Mouse (Mus musculus): Measurements from ENCODE around the gene Wdr90. TPM values are rescaled to one million over a fixed set of nuclear protein-coding genes. Genes with fewer than 3 reads are reported as not detected.

The Wdr90 gene
- polyA plus RNA-seq, 1 experiment from 2014 or later, result 10.2 TPM

DNA sequence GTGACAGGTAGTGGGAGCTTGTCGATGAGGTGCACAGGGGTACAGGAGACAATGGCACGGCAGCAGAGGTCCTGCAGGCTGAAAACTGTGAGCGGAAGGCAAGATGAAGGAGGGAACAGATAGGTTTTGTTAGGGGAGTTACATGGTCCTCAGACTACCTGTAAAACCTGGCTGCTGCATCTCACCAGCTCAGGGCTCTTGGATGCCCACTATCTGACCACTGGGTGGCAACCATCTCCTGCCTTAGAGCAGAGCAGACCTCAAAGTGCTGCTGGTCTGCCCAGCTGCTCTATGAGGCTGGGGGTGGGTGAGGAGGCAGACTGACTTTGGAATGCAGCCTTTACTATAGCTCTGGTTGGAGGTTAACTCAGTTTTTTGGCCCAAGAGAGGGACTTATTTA lies 22.5 kb upstream of the Wdr90 start:
- Histone ChIP-seq H3K27ac (no peak overlapping the region), H3K4me3 (replicated peaks) (no peak overlapping the region), H3K27me3 (no peaks in the 10 kb centered on the region), H3K4me2 (no peak overlapping the region), H3K9me3 (replicated peaks) (no peaks in the 10 kb centered on the region), H3K4me1 (replicated peaks) (peaks cover 53% of the 10 kb centered on the region), H3K9ac (no peak overlapping the region), H3K36me3 (peaks cover 29% of the 10 kb centered on the region)
- DNase-seq, result no peak
- 79% methylated on average over 3 of the region's 3 CpGs for WGBS (ENCODE audit: insufficient replicate concordance)
- ATAC-seq (ENCODE audit: low read depth), result no peak

DNA sequence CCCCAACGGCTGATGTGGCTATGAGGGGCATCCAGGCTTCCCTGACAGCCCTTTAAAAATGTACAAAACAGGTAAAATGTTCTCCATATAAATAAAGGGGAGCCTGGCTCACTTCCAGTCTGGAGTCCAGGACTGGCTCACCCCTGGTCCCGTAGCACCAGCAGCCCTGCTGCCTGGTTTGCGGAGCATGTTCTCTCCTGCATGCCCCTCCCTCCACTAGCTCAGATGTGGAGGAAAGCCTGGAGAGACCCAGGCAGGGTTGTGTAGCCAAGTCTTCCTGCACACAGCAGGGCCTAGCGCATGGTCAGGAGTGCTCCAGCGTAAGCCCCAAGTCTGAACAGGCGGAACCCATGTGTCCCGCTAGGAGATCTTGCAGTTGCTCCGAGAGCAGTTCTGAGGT lies 22.0 kb upstream of the Wdr90 start:
- Histone ChIP-seq H3K36me3 (peaks cover 35% of the 10 kb centered on the region), H3K9me3 (replicated peaks) (no peaks in the 10 kb centered on the region), H3K27me3 (no peaks in the 10 kb centered on the region), H3K4me2 (no peak overlapping the region), H3K4me1 (replicated peaks) (peaks cover 53% of the 10 kb centered on the region), H3K27ac (no peak overlapping the region), H3K4me3 (replicated peaks) (no peak overlapping the region), H3K9ac (no peak overlapping the region)
- no peak for ATAC-seq (ENCODE audit: low read depth)
- no peak for DNase-seq
- 90% methylated on average over 8 of the region's 8 CpGs for WGBS (ENCODE audit: insufficient replicate concordance)

DNA sequence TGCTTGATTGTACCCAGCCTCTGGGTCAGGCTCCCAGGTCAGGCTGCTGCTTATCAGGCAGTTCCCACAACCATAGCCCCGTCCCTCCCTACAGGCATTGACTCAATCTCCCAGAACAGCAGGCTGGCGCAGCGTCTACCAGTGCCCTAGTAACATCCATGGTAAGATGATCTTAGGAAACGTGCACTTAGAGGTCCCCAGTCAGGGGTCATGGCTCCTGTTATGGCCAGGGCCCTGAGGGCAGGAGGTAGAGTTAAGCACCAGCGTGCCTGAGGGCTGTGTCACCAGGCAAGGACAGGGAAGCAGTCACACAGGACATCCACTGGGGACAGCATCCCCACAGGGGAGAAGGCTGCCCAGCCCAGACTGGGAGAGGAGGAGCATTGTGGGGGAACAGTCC lies 21.0 kb upstream of the Wdr90 start:
- DNase-seq (peak; percentile 48), ATAC-seq (ENCODE audit: low read depth) (peak; percentile 54)
- H3K27ac ChIP-seq, result peak overlapping the region; percentile 45
- no peaks in the 10 kb centered on the region for H3K9me3 ChIP-seq (replicated peaks)
- H3K4me1 ChIP-seq (replicated peaks), result peaks cover 57% of the 10 kb centered on the region
- WGBS (ENCODE audit: insufficient replicate concordance), result 27% methylated on average over 5 of the region's 5 CpGs
- H3K4me2 ChIP-seq, result no peak overlapping the region
- H3K9ac ChIP-seq, result no peak overlapping the region
- peaks cover 40% of the 10 kb centered on the region for H3K36me3 ChIP-seq
- no peaks in the 10 kb centered on the region for H3K27me3 ChIP-seq
- no peak overlapping the region for H3K4me3 ChIP-seq (replicated peaks)

DNA sequence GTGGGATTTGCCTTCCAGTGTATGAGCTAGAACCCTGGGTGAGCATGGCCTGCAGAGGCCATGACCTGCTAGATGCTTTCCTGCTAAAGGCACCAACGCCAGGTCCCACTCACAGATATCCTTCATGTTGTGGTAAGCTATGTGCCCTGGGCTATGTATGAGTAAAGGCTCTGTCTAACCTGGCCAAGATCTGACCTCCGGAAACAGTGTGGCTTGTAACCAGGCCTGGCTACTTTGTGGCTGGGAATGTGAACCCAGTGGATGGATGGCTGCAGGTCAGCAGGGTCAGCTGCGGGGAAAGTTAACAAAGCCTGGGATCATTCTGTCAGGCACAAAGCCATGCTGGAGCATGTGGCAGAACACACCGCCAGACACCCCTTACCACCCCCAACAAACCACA lies 20.4 kb upstream of the Wdr90 start:
- H3K4me2 ChIP-seq, result no peak overlapping the region
- no peaks in the 10 kb centered on the region for H3K9me3 ChIP-seq (replicated peaks)
- peak overlapping the region; percentile 45 for H3K27ac ChIP-seq
- H3K4me3 ChIP-seq (replicated peaks), result no peak overlapping the region
- no peaks in the 10 kb centered on the region for H3K27me3 ChIP-seq
- 67% methylated on average over 4 of the region's 4 CpGs for WGBS (ENCODE audit: insufficient replicate concordance)
- peaks cover 59% of the 10 kb centered on the region for H3K4me1 ChIP-seq (replicated peaks)
- no peak for ATAC-seq (ENCODE audit: low read depth)
- peaks cover 40% of the 10 kb centered on the region for H3K36me3 ChIP-seq
- no peak for DNase-seq
- H3K9ac ChIP-seq, result no peak overlapping the region

DNA sequence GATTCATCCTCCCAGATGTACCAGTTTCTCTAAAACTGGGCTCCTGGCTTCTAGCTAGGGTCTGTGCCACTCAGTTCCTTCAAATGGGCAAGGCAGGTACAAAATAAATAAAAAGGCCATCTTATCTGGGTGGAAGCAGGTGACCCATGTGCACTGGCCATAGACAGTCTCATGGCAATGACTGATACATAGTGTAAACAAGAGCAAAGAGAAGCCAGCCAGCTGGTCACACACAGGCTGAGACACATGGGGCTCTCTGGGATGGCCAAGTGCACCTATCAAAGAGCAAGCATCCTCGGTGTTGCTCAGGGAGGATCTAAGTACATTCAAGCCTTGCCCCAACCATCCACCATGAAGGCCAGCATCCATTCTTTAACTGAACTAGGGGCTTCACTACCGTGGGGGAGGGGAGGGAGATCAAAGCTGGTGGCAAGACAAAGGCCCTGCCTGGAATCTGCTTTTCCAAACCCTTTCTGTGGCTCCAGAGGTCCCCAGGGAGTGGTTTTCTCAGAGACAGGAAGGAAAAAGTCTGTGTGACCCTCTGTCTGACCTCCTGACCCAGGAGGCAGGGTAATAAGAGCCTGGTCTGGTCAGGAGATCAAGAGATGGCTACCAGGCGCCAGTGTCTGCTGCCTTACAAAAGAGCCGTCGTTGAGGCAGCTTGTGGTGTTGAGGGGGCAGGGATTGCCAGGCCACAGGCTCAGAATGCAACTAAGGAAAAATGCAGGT lies 19.8 kb upstream of the Wdr90 start:
- Histone ChIP-seq H3K9ac (no peak overlapping the region; the same call in 1 of the 2 replicates), H3K4me3 (replicated peaks) (no peak overlapping the region), H3K27me3 (no peaks in the 10 kb centered on the region), H3K4me1 (replicated peaks) (peaks cover 63% of the 10 kb centered on the region), H3K27ac (peak overlapping the region; percentile 45), H3K4me2 (no peak overlapping the region), H3K9me3 (replicated peaks) (no peaks in the 10 kb centered on the region), H3K36me3 (peaks cover 40% of the 10 kb centered on the region)
- WGBS (ENCODE audit: insufficient replicate concordance), result 29% methylated on average over 5 of the region's 5 CpGs
- ATAC-seq (ENCODE audit: low read depth), result no peak
- no peak for DNase-seq

DNA sequence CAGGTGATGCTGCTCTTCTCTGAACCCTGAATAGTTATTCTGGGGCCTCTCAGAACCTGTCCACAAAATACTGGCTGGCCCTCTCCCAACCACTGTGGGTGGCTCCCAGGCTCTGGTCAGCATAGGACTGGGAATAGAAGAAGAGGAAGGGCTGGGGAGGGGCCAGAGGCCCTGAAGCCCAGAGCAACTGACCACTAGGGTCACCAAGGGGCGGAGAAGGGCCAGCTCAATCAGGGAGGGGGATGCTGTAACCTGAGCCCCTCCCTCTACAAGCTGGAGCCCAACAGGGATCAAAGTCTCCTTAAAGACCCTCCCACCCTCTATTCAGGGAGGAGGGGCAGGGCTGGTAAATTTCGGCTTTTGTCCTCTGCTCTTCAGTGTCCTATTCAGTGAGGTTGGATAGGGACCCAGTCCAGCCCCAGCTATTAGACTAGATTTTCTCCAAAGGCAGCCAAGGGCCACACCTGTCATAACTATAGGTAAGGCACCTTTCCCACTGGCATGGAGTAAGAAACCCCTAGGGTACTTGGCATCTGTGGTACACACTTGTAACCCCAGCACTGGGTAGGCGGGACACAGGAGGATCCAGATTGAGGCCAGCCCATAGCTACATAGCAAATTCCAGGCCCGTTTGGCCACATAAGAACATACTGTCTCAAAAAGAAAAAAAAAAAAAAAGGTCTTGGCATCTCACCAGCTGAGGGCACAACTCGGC lies 19.1 kb upstream of the Wdr90 start, which contains the start of gene Wfikkn1:
Gene Wfikkn1 (minus strand): TSS at position 663 of the 715 bp plus-strand sequence.
- DNase-seq (no peak), ATAC-seq (ENCODE audit: low read depth) (peak; percentile 37)
- WGBS (ENCODE audit: insufficient replicate concordance), result 65% methylated on average over 5 of the region's 5 CpGs
- peaks cover 40% of the 10 kb centered on the region for H3K36me3 ChIP-seq
- peak within 1 kb of the TSS; percentile 45 for H3K27ac ChIP-seq
- H3K4me1 ChIP-seq (replicated peaks), result peaks cover 65% of the 10 kb centered on the region
- H3K9ac ChIP-seq, result no peak within 1 kb of the TSS; the same call in 1 of the 2 replicates
- no peak within 1 kb of the TSS for H3K4me3 ChIP-seq (replicated peaks)
- H3K9me3 ChIP-seq (replicated peaks), result no peaks in the 10 kb centered on the region
- H3K27me3 ChIP-seq, result no peaks in the 10 kb centered on the region
- H3K4me2 ChIP-seq, result no peak within 1 kb of the TSS

DNA sequence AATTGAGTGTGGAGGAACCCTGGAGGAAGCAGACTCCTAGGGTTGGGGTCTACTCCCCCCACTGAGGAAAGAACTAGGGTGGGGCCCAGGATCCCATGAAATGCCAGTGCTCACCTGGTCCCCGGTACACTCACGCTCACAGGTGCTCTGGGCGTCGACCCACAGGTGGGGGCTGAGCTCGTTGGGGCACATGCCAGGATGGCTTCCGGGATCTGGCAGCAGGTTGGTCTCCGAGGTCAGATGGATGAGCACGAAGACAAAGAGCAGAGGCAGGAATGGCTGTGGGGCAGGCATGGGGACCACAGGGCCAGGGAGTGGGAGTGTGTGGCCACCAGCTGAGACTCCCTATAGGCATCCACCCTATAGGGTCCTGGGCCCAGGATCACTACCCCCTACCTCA lies 18.4 kb upstream of the Wdr90 start:
- H3K36me3 ChIP-seq, result peaks cover 37% of the 10 kb centered on the region
- H3K9ac ChIP-seq, result no peak overlapping the region
- H3K4me2 ChIP-seq, result no peak overlapping the region
- H3K4me1 ChIP-seq (replicated peaks), result peaks cover 65% of the 10 kb centered on the region
- ATAC-seq (ENCODE audit: low read depth), result no peak
- H3K9me3 ChIP-seq (replicated peaks), result no peaks in the 10 kb centered on the region
- no peaks in the 10 kb centered on the region for H3K27me3 ChIP-seq
- peak overlapping the region; percentile 44; the same call in 1 of the 2 replicates for H3K27ac ChIP-seq
- no peak overlapping the region for H3K4me3 ChIP-seq (replicated peaks)
- 77% methylated on average over 8 of the region's 8 CpGs for WGBS (ENCODE audit: insufficient replicate concordance)
- no peak for DNase-seq

DNA sequence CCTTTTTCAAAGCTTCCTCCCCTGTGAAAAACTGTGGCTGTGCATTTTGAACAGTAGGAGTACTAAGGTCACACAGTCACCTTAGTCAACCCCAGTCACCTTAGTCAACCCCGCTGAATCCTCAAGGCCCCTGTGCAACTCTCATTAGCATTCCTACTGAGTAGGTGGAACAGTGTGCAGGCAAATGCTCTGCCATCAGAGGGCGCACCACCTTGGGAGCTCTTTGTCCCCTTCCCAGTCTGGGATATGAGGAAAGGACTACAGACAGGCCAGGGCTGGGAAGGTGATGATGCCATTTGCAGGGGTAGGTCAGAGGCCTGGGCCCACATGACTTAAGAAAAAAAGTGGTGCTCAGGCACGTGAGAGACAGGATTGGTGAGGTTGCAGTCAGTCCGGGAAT lies 18.0 kb upstream of the Wdr90 start:
- DNase-seq, result no peak
- H3K4me1 ChIP-seq (replicated peaks), result peaks cover 69% of the 10 kb centered on the region

DNA sequence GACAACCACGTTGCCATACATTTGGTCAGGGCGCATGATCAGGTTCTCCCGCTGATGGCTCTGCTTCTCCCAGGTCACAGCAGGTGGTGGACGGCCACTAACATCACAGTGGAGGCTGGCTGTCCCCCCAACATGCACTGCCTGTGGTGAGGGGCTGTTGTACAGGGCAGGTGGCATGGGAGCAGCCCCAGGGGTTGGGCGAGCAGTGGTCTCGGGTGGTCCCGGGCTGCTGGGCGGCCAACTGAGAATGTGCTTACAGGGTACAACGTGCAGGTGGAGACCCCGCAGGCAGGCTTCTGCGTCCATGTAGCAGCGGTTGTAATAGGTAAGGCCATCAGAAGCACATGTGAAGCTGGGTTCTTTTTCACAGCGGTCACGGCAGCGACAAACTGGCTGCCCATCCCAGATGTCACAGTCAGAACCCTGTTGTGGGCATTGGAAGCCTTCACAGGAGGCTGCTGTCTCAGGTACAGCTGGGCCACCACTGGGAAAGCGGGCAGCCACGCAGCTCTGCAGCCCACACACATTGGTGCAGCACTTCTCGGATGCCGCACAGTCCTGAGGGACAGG lies 17.4 kb upstream of the Wdr90 start:
- no peak overlapping the region for H3K9ac ChIP-seq
- ATAC-seq (ENCODE audit: low read depth) (no peak), DNase-seq (no peak)
- peaks cover 27% of the 10 kb centered on the region for H3K36me3 ChIP-seq
- WGBS (ENCODE audit: insufficient replicate concordance), result 88% methylated on average over 19 of the region's 19 CpGs
- H3K27me3 ChIP-seq, result no peaks in the 10 kb centered on the region
- no peaks in the 10 kb centered on the region for H3K9me3 ChIP-seq (replicated peaks)
- no peak overlapping the region for H3K4me2 ChIP-seq
- H3K27ac ChIP-seq, result no peak overlapping the region
- peaks cover 75% of the 10 kb centered on the region for H3K4me1 ChIP-seq (replicated peaks)
- H3K4me3 ChIP-seq (replicated peaks), result no peak overlapping the region

More for the DNA sequence above, 18.0 kb upstream of the Wdr90 start:
- H3K27me3 ChIP-seq, result no peaks in the 10 kb centered on the region
- H3K9me3 ChIP-seq (replicated peaks), result no peaks in the 10 kb centered on the region
- no peak overlapping the region for H3K4me3 ChIP-seq (replicated peaks)
- H3K27ac ChIP-seq, result no peak overlapping the region
- H3K9ac ChIP-seq, result no peak overlapping the region
- ATAC-seq (ENCODE audit: low read depth), result no peak
- no peak overlapping the region for H3K4me2 ChIP-seq
- WGBS (ENCODE audit: insufficient replicate concordance), result 64% methylated on average over 4 of the region's 4 CpGs
- peaks cover 32% of the 10 kb centered on the region for H3K36me3 ChIP-seq

DNA sequence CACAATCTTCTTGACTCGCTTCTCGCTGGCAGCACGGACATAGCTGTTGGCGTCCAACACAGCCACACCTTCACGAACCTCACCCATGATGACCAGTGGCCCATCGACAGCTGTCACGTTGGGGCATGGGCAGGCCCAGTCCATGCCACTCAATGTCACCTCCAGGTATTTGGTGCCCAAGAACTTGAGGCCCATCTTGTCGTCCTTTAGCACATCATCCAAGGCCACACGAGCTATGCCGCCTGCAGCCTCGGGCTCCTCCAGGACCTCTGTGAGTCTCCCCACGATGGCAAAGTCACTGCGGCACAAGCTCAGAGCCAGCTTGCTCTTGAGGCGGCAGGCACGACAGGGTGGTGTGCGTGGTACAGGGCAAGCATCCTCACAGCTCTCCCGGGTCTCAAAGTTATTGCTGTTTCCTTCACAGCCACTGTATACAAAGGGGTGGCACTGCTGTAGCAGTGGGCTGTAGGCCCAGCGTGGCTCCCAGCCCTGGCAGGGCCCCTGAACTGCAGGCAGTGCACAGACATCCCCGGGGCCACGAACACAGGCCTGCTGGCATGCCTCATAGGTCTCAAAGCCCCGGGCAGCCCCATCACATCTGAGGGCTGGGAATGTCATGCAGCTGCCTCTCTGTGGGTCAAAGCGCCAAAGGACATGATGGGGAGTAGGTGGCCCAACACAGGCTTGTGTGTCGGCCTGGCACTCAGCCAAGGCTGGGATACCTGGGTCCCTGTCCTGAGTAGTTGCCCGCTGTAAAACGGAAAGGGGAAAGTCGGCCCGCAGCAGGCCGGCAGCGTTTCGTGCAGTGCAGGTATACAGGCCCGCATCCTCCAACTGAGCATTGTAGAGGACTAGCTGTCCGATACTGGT lies 16.7 kb upstream of the Wdr90 start:
- ATAC-seq (ENCODE audit: low read depth) (no peak), DNase-seq (no peak)
- Histone ChIP-seq H3K9ac (no peak overlapping the region), H3K4me3 (replicated peaks) (no peak overlapping the region), H3K4me1 (replicated peaks) (peaks cover 74% of the 10 kb centered on the region), H3K4me2 (no peak overlapping the region), H3K9me3 (replicated peaks) (no peaks in the 10 kb centered on the region), H3K27me3 (no peaks in the 10 kb centered on the region), H3K27ac (no peak overlapping the region), H3K36me3 (peaks cover 20% of the 10 kb centered on the region)
- 89% methylated on average over 32 of the region's 32 CpGs for WGBS (ENCODE audit: insufficient replicate concordance)

DNA sequence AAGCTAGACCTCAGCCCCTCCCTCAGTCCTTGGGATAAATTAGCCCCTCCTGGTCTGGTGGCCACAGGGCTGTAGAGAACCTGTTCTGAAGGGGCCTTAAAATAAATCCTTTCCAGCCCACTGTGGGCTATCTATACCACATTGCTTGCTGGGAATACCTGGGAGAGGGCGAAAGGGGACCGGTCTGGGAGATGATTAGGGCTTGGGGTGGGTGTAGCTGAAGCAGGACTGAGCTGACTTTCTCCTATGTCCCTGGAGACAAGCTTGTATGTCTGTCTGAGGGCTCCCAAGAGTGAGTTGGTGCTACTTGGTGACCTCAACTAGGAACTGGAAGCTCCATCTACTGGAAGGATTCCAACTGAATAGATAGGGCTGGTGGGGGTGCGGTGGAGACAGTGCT lies 15.7 kb upstream of the Wdr90 start:
- Histone ChIP-seq H3K27ac (no peak overlapping the region; the same call in 1 of the 2 replicates), H3K9ac (peak overlapping the region; percentile 83), H3K4me2 (peak overlapping the region; percentile 93), H3K9me3 (replicated peaks) (no peaks in the 10 kb centered on the region), H3K4me1 (replicated peaks) (peaks cover 65% of the 10 kb centered on the region), H3K4me3 (replicated peaks) (0 out of 2 replicates have a peak overlapping the region, but pooled peaks have one; percentile 84), H3K36me3 (peaks cover 17% of the 10 kb centered on the region), H3K27me3 (no peaks in the 10 kb centered on the region)
- 82% methylated on average over 3 of the region's 3 CpGs for WGBS (ENCODE audit: insufficient replicate concordance)
- ATAC-seq (ENCODE audit: low read depth) (no peak), DNase-seq (no peak)
